Mouse (Mus musculus): ENCODE results near the gene Efnb3. TPM values are rescaled to one million over a fixed set of nuclear protein-coding genes. Genes with fewer than 3 reads are reported as not detected.
A peak's percentile ranks its signal among the peaks of the same experiment; 100 is the strongest.

Gene Efnb3
- polyA plus RNA-seq, 1 experiment from 2014 or later, result 84.6 TPM

DNA sequence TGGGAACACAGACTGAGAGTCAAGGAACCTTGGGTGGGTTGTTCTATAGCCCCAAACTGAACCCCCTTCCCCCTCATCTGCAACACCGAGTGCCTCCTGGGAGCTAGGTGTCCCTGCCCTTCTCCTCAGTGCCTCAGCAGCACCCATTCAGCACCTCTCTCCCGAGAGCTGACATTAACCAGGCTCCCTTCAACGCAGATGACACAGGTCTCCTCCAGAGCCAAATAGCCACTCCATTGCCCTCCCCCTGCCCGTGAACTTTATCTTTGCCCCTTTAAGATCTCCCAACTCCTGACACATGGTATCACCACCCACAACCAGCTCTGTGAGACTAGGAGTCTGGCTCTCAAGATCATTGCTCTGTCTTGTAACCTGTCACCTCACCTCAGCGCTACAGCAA is 822 bp downstream of the Efnb3 start:
- no peak for ATAC-seq (ENCODE audit: low FRiP score, low read depth)
- H3K4me1 ChIP-seq, result peaks cover 74% of the 10 kb centered on the region

DNA sequence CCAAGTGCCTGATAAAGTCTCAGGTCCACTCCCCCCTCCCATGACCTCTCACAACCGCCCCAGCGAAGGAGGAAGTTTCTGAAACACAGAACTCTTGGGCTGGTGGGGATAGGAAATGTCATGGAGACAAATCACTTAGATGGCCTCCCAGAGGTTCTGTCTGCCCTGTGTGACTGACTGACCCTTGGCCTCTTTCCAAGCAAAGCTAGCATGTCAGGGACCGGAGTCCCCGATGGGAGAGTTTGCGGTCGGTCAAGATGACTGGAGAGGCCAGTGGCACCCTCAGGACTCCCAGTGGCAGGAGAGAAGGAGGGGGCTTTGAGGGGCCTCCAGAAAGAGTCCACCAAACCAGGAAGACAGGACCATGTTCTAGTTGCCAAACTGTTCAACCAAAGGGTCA is 1.2 kb downstream of the Efnb3 start:
- WGBS, result 25% methylated on average over 6 of the region's 6 CpGs
- H3K9me3 ChIP-seq, result no peaks in the 10 kb centered on the region
- peaks cover 22% of the 10 kb centered on the region; the same call in 1 of the 2 replicates for H3K36me3 ChIP-seq
- peaks cover 77% of the 10 kb centered on the region for H3K4me1 ChIP-seq
- H3K4me2 ChIP-seq (replicated peaks), result peak overlapping the region; percentile 97
- H3K27ac ChIP-seq (replicated peaks), result no peak overlapping the region
- peak overlapping the region; percentile 95 for H3K9ac ChIP-seq (replicated peaks)
- H3K4me3 ChIP-seq, result peak overlapping the region; percentile 79
- no peak for ATAC-seq (ENCODE audit: low FRiP score, low read depth)
- H3K27me3 ChIP-seq, result peaks cover 6% of the 10 kb centered on the region; the same call in 1 of the 2 replicates

More for the DNA sequence above, 822 bp downstream of the Efnb3 start:
- Histone ChIP-seq H3K9me3 (no peaks in the 10 kb centered on the region), H3K27me3 (peaks cover 6% of the 10 kb centered on the region; the same call in 1 of the 2 replicates), H3K27ac (replicated peaks) (peak overlapping the region; percentile 87), H3K4me2 (replicated peaks) (peak overlapping the region; percentile 97), H3K36me3 (peaks cover 24% of the 10 kb centered on the region; the same call in 1 of the 2 replicates), H3K9ac (replicated peaks) (peak overlapping the region; percentile 95), H3K4me3 (peak overlapping the region; percentile 79)
- 5% methylated on average over 5 of the region's 5 CpGs for WGBS

DNA sequence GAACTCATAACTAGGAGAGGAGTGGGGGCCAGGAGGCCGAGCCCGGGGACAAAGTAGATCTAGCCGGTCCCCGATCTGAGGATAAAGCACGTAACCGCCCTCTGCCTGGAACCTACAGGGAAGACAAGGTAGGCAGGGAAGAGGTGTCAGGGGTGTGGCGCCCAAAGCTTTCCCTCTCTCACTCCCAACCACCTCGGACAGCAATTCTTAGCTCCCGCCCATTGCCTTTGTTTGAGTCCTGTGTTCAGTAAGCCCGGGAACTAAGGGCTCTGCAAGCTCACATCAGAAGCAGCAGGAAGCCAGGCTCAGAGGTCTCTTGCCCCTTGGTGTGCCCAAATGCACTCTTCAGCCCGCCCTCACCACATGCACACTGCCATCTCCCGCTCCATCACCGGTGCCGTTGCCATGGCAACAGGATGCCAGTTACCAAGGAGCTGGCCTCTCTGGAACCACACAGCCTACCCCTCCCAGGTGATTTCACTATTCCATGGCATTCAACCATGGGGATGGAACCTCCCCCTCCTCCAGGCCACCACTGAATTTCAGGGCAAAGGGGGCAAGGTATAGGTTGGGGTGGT is 2.5 kb downstream of the Efnb3 start:
- Histone ChIP-seq H3K27me3 (peaks cover 4% of the 10 kb centered on the region; the same call in 1 of the 2 replicates), H3K4me1 (peaks cover 90% of the 10 kb centered on the region), H3K4me3 (peak overlapping the region; percentile 79), H3K27ac (replicated peaks) (0 out of 2 replicates have a peak overlapping the region, but pooled peaks have one; percentile 32), H3K9me3 (no peaks in the 10 kb centered on the region), H3K9ac (replicated peaks) (peak overlapping the region; percentile 41), H3K36me3 (peaks cover 15% of the 10 kb centered on the region; the same call in 1 of the 2 replicates), H3K4me2 (replicated peaks) (peak overlapping the region; percentile 97)
- ATAC-seq (ENCODE audit: low FRiP score, low read depth), result no peak
- 10% methylated on average over 14 of the region's 14 CpGs for WGBS

DNA sequence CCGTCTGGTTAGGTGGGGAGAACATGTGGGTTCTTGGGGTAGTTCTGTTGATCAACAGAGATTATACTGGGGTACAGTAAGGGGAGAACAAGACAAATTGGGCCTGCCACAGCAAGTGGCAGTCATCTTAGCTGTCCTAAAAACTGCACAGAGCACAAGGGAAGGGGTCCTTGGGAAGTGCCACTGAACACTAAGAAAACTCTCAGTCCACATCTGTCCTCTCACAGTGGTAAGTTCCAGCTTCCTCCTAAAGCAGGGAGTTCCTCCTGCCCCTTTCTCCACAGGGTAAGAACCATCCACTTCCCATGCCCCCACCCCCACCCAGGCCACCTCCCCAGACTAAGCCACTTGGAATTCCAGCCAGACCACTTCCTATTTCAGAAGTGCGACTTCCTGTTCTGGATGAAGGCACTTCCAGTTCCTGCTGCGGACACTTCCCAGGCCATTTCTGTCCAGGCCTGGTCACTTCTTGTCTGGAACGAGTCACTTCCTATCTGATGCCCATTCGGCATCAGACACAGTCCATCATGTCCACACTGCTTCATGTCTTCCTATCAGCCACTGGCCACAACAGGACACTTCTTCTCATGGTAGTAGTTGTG is 5.4 kb downstream of the Efnb3 start:
- no peaks in the 10 kb centered on the region for H3K27me3 ChIP-seq
- H3K4me2 ChIP-seq (replicated peaks), result no peak overlapping the region
- no peak overlapping the region for H3K9ac ChIP-seq (replicated peaks)
- no peak overlapping the region for H3K4me3 ChIP-seq
- peaks cover 13% of the 10 kb centered on the region; the same call in 1 of the 2 replicates for H3K36me3 ChIP-seq
- no peaks in the 10 kb centered on the region for H3K9me3 ChIP-seq
- H3K27ac ChIP-seq (replicated peaks), result peak overlapping the region; percentile 93
- ATAC-seq (ENCODE audit: low FRiP score, low read depth), result no peak
- H3K4me1 ChIP-seq, result peaks cover 76% of the 10 kb centered on the region
- WGBS, result 85% methylated on average over 5 of the region's 5 CpGs

DNA sequence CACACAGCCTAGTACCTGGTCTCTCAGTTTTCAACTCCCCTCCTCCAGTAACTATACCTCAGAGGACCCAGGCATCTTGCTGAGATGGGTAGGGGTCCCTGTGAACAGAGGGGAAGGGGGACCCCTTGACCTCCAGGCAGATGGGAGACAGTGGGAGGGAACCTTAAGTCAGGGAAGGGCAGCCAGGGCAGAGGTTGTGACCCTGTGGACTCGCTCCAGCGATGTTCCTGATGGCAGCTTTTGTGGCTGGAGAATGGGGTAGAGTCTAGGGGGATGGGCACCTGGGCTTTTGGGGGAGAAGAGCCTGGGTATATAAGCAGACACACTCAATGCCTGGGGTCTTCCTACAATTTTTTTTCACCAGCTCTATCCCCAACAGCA is 6.7 kb downstream of the Efnb3 start:
- 0 out of 2 replicates have a peak overlapping the region, but pooled peaks have one; percentile 2 for H3K9ac ChIP-seq (replicated peaks)
- H3K36me3 ChIP-seq, result peaks cover 13% of the 10 kb centered on the region; the same call in 1 of the 2 replicates
- ATAC-seq (ENCODE audit: low FRiP score, low read depth), result peak; percentile 25
- no peaks in the 10 kb centered on the region for H3K9me3 ChIP-seq
- WGBS, result 6% methylated on average over 2 of the region's 2 CpGs
- H3K27ac ChIP-seq (replicated peaks), result peak overlapping the region; percentile 93
- H3K4me2 ChIP-seq (replicated peaks), result peak overlapping the region; percentile 46
- peak overlapping the region; percentile 18; the same call in 1 of the 2 replicates for H3K4me3 ChIP-seq
- H3K4me1 ChIP-seq, result peaks cover 76% of the 10 kb centered on the region
- H3K27me3 ChIP-seq, result no peaks in the 10 kb centered on the region

DNA sequence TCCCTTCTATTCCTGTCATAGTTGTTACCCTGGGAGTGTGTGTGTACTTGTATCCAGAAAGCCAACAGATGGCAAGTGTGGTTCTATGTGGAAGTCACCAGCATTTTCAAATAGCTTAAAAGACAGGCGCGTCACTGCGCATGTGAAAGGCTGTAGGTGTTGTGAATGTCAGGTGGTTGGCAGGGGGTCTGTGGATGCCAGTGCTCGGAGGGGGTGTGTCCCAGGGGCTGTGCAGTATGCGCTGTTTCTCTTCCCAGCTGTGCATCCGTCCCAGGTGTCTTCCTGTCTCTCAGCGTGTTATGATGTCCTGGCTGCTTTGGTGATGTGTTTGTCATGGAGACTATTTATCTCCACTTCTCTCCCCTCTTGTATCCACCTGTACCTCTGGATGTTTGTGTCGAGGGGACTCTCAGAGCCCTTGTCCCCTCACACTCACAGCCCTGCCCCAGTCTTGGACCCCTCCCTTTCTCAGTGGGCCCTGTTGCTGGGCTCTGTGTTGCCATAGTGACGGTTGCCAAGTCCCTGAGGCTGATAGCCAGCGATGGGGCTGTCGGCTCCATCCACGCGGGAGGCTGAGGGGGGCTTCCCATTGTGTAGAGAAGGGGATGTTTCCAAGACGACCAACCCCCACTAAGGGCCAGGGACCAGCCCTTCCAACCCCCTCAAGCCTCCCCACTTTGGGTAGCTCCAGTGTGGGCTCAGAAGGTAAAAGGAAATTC is 7.2 kb downstream of the Efnb3 start:
- H3K4me3 ChIP-seq, result peak overlapping the region; percentile 18; the same call in 1 of the 2 replicates
- 0 out of 2 replicates have a peak overlapping the region, but pooled peaks have one; percentile 2 for H3K9ac ChIP-seq (replicated peaks)
- 11% methylated on average over 14 of the region's 14 CpGs for WGBS

DNA sequence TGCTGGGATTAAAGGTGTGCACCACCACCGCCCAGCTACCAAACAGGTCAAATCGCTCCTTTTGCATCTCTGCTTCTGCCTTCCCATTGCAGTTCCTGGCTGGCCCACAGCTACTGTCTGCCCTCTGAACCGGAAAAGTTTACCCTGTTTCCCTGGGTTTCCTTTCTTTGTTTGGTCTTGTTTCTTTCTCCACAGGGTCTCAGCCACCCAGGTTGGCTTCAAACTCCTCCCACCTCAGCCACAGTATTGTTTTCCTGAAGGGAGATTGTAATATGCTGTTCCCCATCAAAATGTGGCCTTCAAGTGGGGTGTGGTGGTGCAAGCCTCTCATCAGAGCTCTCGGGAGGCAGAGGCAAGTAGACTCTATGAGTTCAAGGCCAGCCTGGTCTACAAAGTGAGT is 8.7 kb downstream of the Efnb3 start:
- no peaks in the 10 kb centered on the region for H3K27me3 ChIP-seq
- H3K9me3 ChIP-seq, result no peaks in the 10 kb centered on the region
- H3K9ac ChIP-seq (replicated peaks), result no peak overlapping the region
- ATAC-seq (ENCODE audit: low FRiP score, low read depth), result no peak
- 67% methylated on average over 4 of the region's 4 CpGs for WGBS
- peaks cover 76% of the 10 kb centered on the region for H3K4me1 ChIP-seq
- peaks cover 11% of the 10 kb centered on the region; the same call in 1 of the 2 replicates for H3K36me3 ChIP-seq
- no peak overlapping the region for H3K4me3 ChIP-seq
- H3K4me2 ChIP-seq (replicated peaks), result no peak overlapping the region
- H3K27ac ChIP-seq (replicated peaks), result no peak overlapping the region

More for the DNA sequence above, 7.2 kb downstream of the Efnb3 start:
- no peaks in the 10 kb centered on the region for H3K9me3 ChIP-seq
- peaks cover 13% of the 10 kb centered on the region; the same call in 1 of the 2 replicates for H3K36me3 ChIP-seq
- H3K27ac ChIP-seq (replicated peaks), result peak overlapping the region; percentile 93
- peak; percentile 89 for ATAC-seq (ENCODE audit: low FRiP score, low read depth)
- peak overlapping the region; percentile 46 for H3K4me2 ChIP-seq (replicated peaks)
- peaks cover 76% of the 10 kb centered on the region for H3K4me1 ChIP-seq
- H3K27me3 ChIP-seq, result no peaks in the 10 kb centered on the region

DNA sequence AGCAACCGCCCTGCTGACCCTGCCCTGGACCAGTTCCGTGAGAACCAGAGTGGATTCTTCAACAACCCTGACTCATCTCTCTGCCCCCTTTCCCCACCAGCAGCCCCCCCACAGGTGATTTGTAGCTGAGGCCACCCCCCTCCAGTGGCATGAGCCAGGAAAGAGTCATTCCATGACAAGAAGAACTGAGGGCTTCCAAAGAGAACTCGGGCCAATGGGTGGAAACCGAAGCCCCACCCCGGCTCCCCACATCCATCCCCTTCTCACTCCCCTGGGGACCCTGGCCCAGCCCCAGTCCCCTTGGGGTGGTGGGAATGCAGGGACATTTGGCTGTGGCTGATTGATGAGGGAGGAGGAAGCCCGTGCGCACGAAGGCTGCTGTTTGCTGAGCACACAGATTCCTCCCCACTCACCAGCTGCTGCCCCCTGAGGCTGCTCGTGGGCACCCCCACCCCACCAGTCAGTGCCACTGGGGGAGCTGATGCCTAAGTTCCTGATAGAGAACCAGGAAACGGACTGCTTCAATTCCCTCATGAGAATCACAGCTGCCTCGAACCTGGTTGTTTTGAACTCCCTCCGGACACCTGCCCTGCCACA is 10.8 kb downstream of the Efnb3 start, which contains the start of gene Dnah2:
Gene Dnah2, minus strand, starts transcription at position 51 of the 597 bp plus-strand sequence.
- no peak within 1 kb of the TSS for H3K4me3 ChIP-seq
- peak within 1 kb of the TSS; percentile 12; the same call in 1 of the 2 replicates for H3K27ac ChIP-seq (replicated peaks)
- no peaks in the 10 kb centered on the region for H3K9me3 ChIP-seq
- H3K36me3 ChIP-seq, result no peaks in the 10 kb centered on the region
- H3K27me3 ChIP-seq, result no peaks in the 10 kb centered on the region; the same call in 1 of the 2 replicates
- H3K4me1 ChIP-seq, result peaks cover 74% of the 10 kb centered on the region
- H3K4me2 ChIP-seq (replicated peaks), result no peak within 1 kb of the TSS; the same call in 1 of the 2 replicates
- ATAC-seq (ENCODE audit: low FRiP score, low read depth), result no peak
- H3K9ac ChIP-seq (replicated peaks), result no peak within 1 kb of the TSS
- 48% methylated on average over 12 of the region's 12 CpGs for WGBS

DNA sequence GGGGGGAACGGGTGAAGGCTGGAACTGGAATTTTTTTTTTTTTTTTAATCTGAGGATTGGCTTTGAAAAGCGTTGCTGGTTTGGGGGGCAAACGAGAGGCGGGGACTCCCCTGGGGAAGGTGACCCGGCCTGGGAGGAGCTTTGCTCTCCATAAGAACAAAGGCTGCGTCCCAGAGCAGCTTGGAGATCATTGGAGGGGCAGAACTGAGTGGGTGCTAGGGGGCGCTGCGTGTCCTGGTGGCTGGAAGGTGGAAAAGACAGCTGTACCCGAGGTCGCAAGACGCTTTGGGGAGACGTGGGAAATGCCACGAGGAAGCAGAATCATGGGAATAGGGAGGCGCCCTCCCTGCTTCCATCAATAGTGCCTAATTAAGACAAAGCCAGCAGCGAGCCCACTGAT is 12.9 kb downstream of the Efnb3 start:
- H3K9me3 ChIP-seq, result no peaks in the 10 kb centered on the region
- peak overlapping the region; percentile 57 for H3K9ac ChIP-seq (replicated peaks)
- H3K4me1 ChIP-seq, result peaks cover 69% of the 10 kb centered on the region
- H3K4me2 ChIP-seq (replicated peaks), result peak overlapping the region; percentile 84
- peak overlapping the region; percentile 89 for H3K27ac ChIP-seq (replicated peaks)
- H3K36me3 ChIP-seq, result no peaks in the 10 kb centered on the region
- H3K27me3 ChIP-seq, result no peaks in the 10 kb centered on the region; the same call in 1 of the 2 replicates
- 5% methylated on average over 15 of the region's 15 CpGs for WGBS
- ATAC-seq (ENCODE audit: low FRiP score, low read depth), result no peak
- peak overlapping the region; percentile 42 for H3K4me3 ChIP-seq

DNA sequence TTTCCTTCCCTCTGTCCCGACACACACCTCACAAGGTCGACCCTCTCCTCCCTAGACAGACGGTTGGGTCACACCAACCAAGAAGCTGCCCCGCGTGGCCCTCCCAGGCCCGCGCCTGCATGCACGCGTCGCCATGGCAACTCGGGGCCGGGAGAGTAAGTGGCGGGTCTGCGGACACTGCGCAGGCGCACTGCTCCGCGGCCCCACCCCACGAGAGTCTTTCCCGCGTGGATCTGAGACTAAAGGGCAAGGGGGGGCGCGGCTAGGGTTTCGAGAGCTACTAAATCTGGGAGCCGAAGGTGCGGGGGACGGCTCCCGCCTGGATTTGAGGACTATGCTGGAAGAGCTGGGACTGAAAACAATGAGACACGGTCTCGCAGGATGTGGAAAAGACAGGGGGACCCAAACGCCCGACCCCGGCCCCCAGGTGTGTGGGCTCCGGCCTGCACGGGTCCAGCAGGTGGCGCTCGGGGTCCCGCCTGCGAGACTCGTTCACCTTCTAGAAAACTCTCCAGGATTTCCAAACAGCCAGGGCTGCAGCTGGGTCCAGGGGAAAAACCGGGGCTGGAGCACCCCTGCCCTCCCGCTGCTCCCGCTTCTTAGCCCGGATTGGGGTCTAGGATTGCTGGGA is 13.5 kb downstream of the Efnb3 start:
- Histone ChIP-seq H3K4me2 (replicated peaks) (peak overlapping the region; percentile 84), H3K4me3 (peak overlapping the region; percentile 42), H3K36me3 (no peaks in the 10 kb centered on the region), H3K9me3 (no peaks in the 10 kb centered on the region), H3K27ac (replicated peaks) (peak overlapping the region; percentile 89), H3K4me1 (peaks cover 68% of the 10 kb centered on the region), H3K9ac (replicated peaks) (peak overlapping the region; percentile 57), H3K27me3 (no peaks in the 10 kb centered on the region; the same call in 1 of the 2 replicates)
- WGBS, result 0% methylated on average over 44 of the region's 44 CpGs
- peak; percentile 77 for ATAC-seq (ENCODE audit: low FRiP score, low read depth)

DNA sequence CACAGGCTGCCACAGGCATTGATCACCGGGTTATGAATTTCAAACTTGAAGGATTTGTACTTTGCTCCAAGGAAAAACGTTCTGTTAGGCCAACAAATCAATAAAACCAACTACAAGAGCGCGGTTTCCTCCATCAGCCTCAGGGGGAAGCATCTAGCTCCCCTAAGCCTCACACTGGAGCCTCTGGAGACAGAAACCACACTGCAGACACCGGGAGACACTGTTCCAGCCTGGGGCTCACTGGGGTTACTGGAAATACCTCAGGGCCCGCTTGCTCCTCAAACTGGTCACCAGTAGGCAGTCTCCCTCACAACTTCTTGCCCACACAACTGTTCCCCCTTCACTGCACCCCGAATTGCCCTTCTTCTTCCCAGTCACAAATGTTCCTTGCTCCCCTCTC is 14.0 kb downstream of the Efnb3 start:
- Histone ChIP-seq H3K9ac (replicated peaks) (peak overlapping the region; percentile 57; the same call in 1 of the 2 replicates), H3K4me1 (peaks cover 68% of the 10 kb centered on the region), H3K27ac (replicated peaks) (peak overlapping the region; percentile 89), H3K4me2 (replicated peaks) (peak overlapping the region; percentile 84), H3K9me3 (no peaks in the 10 kb centered on the region), H3K27me3 (no peaks in the 10 kb centered on the region; the same call in 1 of the 2 replicates), H3K36me3 (no peaks in the 10 kb centered on the region), H3K4me3 (peak overlapping the region; percentile 42)
- peak; percentile 27 for ATAC-seq (ENCODE audit: low FRiP score, low read depth)
- 8% methylated on average over 7 of the region's 7 CpGs for WGBS

All from midbrain, embryonic 12.5 days (tissue).